Mouse (Mus musculus) pancreas, adult 10 weeks (tissue): Measurements from ENCODE around the gene Rai1. TPM values are rescaled to one million over a fixed set of nuclear protein-coding genes. Genes with fewer than 3 reads are reported as not detected.

Experiments
- polyA plus RNA-seq: library from polyadenylated mRNA; stranded (reverse); fragments of 350-450 nt; fragmentation: Illumina TruSeq; extraction: RNeasy Lipid Tissue Mini Kit (QIAGEN cat#74804); gene quantifications from one replicate; pipeline ENCODE4 v1.2.3, GENCODE M21; 2015; ENCODE audit warnings: low read depth, low replicate concordance; ENCODE audit not compliant: insufficient read depth

Rai1 gene
- polyA plus RNA-seq: 7.5 TPM

GRCm38 (mm10) chr11:60104810-60105592 lies at the start of gene Rai1:
Gene Rai1 (plus strand): TSS chr11:60105013.

GRCm38 (mm10) chr11:60222469-60223236 lies 117.8 kb downstream of the Rai1 start, which contains the start of gene Srebf1:
Gene Srebf1 (minus strand): TSS chr11:60222581.

Other genes with a start within 250 kb of the Rai1 start
- gene Med9, start 156.8 kb upstream of the Rai1 start, polyA plus RNA-seq: 3.5 TPM
- 2.4 TPM for gene Rasd1, start 140.1 kb upstream of the Rai1 start, polyA plus RNA-seq
- gene Pemt, start 58.5 kb upstream of the Rai1 start, polyA plus RNA-seq: not detected
- 24.9 TPM for gene Srebf1, start 117.6 kb downstream of the Rai1 start, polyA plus RNA-seq
- gene Tom1l2, start 247.9 kb downstream of the Rai1 start, polyA plus RNA-seq: 13.1 TPM
- not detected for gene Drc3, start 248.3 kb downstream of the Rai1 start, polyA plus RNA-seq